Mouse (Mus musculus) lung, postnatal 0 days (tissue): ENCODE measurements around the gene Ttll8.

Experiments
- CTCF ChIP-seq: IDR thresholded peaks from 2 replicates; pipeline ENCODE4 v1.5.1; 2016; ENCODE audit warnings: antibody characterized with exemption, mild to moderate bottlenecking
- EP300 ChIP-seq: IDR thresholded peaks from 2 replicates; pipeline ENCODE4 v1.6.1; 2016; ENCODE audit warnings: antibody characterized with exemption, mild to moderate bottlenecking, control low read depth

DNA sequence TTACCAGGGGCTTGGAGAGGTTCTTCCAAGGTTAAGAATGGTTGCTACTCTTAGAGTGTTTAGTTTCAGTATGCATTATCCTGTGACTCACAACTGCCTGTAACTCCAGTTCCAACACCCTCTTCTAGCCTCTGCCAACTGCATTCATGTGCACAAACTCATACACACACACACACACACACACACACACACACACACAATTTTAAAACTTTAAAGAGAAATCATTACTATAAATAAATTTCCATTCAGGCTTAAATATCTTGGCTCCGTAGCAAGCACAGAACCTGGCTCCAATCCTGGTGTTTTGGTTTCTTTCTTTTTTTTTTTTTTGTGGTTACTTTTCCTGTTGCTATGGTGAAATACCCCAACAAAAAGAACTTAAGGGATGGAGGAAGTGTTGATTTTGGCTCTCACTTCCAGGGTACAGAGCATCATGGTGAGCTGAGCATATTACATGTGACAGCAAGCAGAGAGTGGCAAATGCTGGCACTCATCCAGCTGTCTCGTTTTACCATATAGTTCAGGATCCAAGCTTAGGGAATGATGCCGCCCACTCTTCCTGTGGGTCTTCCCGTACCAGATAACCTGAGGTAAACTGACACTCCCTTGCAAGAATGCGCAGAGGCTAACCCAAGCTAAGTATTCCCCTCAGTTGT is 10.2 kb downstream of the Ttll8 start:
- TF ChIP-seq CTCF: no peak
- 0 out of 2 replicates have a peak, but pooled peaks have one; percentile 19 for TF ChIP-seq EP300
